Comparison of ENCODE assay signal across 25 mouse cellular contexts in the genomic region with DNA sequence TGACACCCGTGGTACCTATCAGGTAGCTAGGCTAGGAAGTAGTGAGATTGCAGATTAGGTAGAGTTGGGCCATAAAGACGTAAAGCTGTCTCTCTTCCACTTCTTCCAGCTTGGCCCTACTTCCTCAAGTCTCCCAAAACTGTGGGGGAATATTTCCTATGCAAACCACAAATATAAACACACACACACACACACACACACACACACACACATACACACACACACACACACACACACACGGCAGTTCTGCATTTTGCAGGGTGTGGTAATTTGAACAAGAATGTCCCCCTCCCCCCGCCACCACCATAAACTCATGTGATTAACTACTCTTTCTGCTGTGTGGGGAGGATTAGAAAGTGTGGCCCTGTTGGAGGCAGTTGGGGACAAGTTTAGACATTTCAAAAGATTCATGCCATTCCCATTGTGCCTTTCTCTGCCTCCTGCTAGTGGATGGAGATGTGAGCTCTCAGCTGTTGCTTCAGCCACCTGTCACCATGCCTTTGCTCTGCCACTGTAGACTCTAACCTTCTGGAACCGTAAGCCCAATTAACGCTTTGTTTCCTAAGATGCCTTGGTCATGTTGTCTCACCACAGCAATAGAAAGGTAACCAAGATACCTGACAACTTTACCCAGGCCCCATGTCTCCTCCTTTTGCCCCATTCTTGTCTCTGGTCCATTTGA. TPM values are rescaled to one million over a fixed set of nuclear protein-coding genes. Genes with fewer than 3 reads are reported as not detected.
DNase-seq lines count a peak whose midpoint lies in the region; ATAC-seq lines count a peak whose summit lies in the region.
"Had no signal": no experiment of that assay in that cellular context is flagged by ENCODE, and none has a peak within 500 bp of the region (broad histone marks: within the 10 kb centered on the region; RNA-seq: fewer than 3 reads in every experiment).

No protein-coding gene starts in this region.

- no peaks in the 10 kb centered on the region for H3K4me1 ChIP-seq in heart, embryonic 10.5 days

- H3K36me3 ChIP-seq in heart, embryonic 10.5 days, result no peaks in the 10 kb centered on the region
- H3K36me3 ChIP-seq: embryonic facial prominence, embryonic 12.5 days; heart, embryonic 15.5 days; midbrain, embryonic 10.5 days; neural tube, embryonic 15.5 days had no signal

- peak; percentile 38 for DNase-seq in heart, embryonic 10.5 days (ENCODE audit: low spot score)
- no peak for DNase-seq in heart, postnatal 4 days
- peak; percentile 20 to 34 for DNase-seq in B cell, adult 2 months
- no peak for DNase-seq in gastrocnemius, adult 8-10 months (ENCODE audit: low spot score in 2 of 2)
- DNase-seq in c-Kit-positive CD71-positive TER-119-positive erythroid progenitor cells, embryonic 14.5 days (ENCODE audit: low spot score), result no peak
- DNase-seq: adrenal gland, postnatal 14 days; cerebellum, adult 11 months; cerebellum, adult 9-11 months; gastrocnemius, postnatal 14 days; heart, postnatal 36 days; kidney, adult 18-20 months; kidney, postnatal 4 days; right cerebral cortex, adult 18-20 months had no signal

- no peaks in the 10 kb centered on the region for H3K27me3 ChIP-seq in heart, embryonic 10.5 days (ENCODE audit: insufficient read depth, poor library complexity, severe bottlenecking)
- H3K27me3 ChIP-seq: embryonic facial prominence, embryonic 12.5 days; heart, embryonic 15.5 days; neural tube, embryonic 15.5 days had no signal

- no peak overlapping the region for H3K27ac ChIP-seq in heart, embryonic 10.5 days
- H3K27ac ChIP-seq: embryonic facial prominence, embryonic 12.5 days; heart, embryonic 15.5 days; hindbrain, embryonic 14.5 days; left cerebral cortex, adult 2 months; midbrain, embryonic 10.5 days; neural tube, embryonic 15.5 days; stomach, postnatal 0 days had no signal

- no peak overlapping the region for H3K4me3 ChIP-seq in heart, embryonic 10.5 days
- H3K4me3 ChIP-seq: embryonic facial prominence, embryonic 12.5 days; erythroblast, embryonic 14.5 days; heart, embryonic 15.5 days; left cerebral cortex, adult 2 months; midbrain, embryonic 10.5 days; neural tube, embryonic 15.5 days had no signal

- WGBS in heart, embryonic 10.5 days, result 74% methylated on average over 6 of the region's 6 CpGs

- peak; percentile 45 for ATAC-seq in common myeloid progenitor, adult 5-6 weeks (replicated peaks; ENCODE audit: low read depth, poor library complexity, severe bottlenecking)
- ATAC-seq in megakaryocyte progenitor cell, adult 5-6 weeks (replicated peaks; ENCODE audit: poor library complexity), result peak; percentile 60
- ATAC-seq: forebrain, embryonic 14.5 days; inflammation-experienced regulatory T-cells, adult 6 months had no signal

- no peaks in the 10 kb centered on the region for H3K9me3 ChIP-seq in heart, embryonic 10.5 days
- H3K9me3 ChIP-seq: embryonic facial prominence, embryonic 12.5 days; heart, embryonic 15.5 days; midbrain, embryonic 10.5 days; neural tube, embryonic 15.5 days had no signal

RNA-seq across cellular contexts. Expression of gene 0610009B22Rik, which starts 10.8 kb away (rescaled TPM):
- polyA plus RNA-seq in heart, embryonic 10.5 days (2016; fragmentation: Nextera tagmentation; extraction: Ambion mirVana), result 61.4 and 67.7 TPM in 2 replicates
- 10 to 100 TPM; 23.0 to 23.6 TPM for total RNA-seq in heart, postnatal 4 days (2021)
- 8.6 and 18.2 TPM in 2 replicates for total RNA-seq in common myeloid progenitor, adult 5-6 weeks (2017)
- 32.9 and 36.5 TPM in 2 replicates for total RNA-seq in megakaryocyte progenitor cell, adult 5-6 weeks (2015)
- 13.5 and 18.5 TPM in 2 replicates for total RNA-seq in megakaryocyte progenitor cell, adult 5-6 weeks (2017)
- 10 to 100 TPM; 45.1 to 53.9 (median 49.0) TPM for total RNA-seq in gastrocnemius, adult 8-10 months (2022)

RNA-seq across cellular contexts. Expression of gene D930048N14Rik, which starts 27.1 kb away (rescaled TPM):
- polyA plus RNA-seq in heart, embryonic 10.5 days (2016; fragmentation: Nextera tagmentation; extraction: Ambion mirVana), result 0.78 and 1.6 TPM in 2 replicates
- 1 to 10 TPM; 1.3 to 2.0 TPM for total RNA-seq in heart, postnatal 4 days (2021)
- 0.05 TPM in 1 of 2 replicates, not detected in the other for total RNA-seq in common myeloid progenitor, adult 5-6 weeks (2017)
- total RNA-seq in megakaryocyte progenitor cell, adult 5-6 weeks (2015), result 0.15 TPM in 1 of 2 replicates, not detected in the other
- total RNA-seq in megakaryocyte progenitor cell, adult 5-6 weeks (2017), result 0.21 TPM in 1 of 2 replicates, not detected in the other
- total RNA-seq in gastrocnemius, adult 8-10 months (2022), result under 1 TPM in 3 of 4 experiments, not detected in 1; 0.15 to 0.19 (median 0.19) TPM
- polyA plus RNA-seq: erythroblast, embryonic 14.5 days had no signal

RNA-seq across cellular contexts. Expression of gene N4bp3, which starts 27.2 kb away (rescaled TPM):
- 6.9 and 12.0 TPM in 2 replicates for polyA plus RNA-seq in heart, embryonic 10.5 days (2016; fragmentation: Nextera tagmentation; extraction: Ambion mirVana)
- total RNA-seq in heart, postnatal 4 days (2021), result 10 to 100 TPM; 41.3 to 44.4 TPM
- 4.3 and 4.6 TPM in 2 replicates for total RNA-seq in common myeloid progenitor, adult 5-6 weeks (2017)
- total RNA-seq in megakaryocyte progenitor cell, adult 5-6 weeks (2015), result 0.10 and 0.44 TPM in 2 replicates
- total RNA-seq in megakaryocyte progenitor cell, adult 5-6 weeks (2017), result 0.46 and 0.78 TPM in 2 replicates
- total RNA-seq in gastrocnemius, adult 8-10 months (2022), result 1 to 10 TPM; 2.0 to 3.1 (median 2.5) TPM

RNA-seq across cellular contexts. Expression of gene Rmnd5b, which starts 42.2 kb away (rescaled TPM):
- polyA plus RNA-seq in heart, embryonic 10.5 days (2016; fragmentation: Nextera tagmentation; extraction: Ambion mirVana), result 34.3 and 37.9 TPM in 2 replicates
- total RNA-seq in heart, postnatal 4 days (2021), result 10 to 100 TPM; 24.3 to 27.4 TPM
- 15.5 and 15.8 TPM in 2 replicates for total RNA-seq in common myeloid progenitor, adult 5-6 weeks (2017)
- total RNA-seq in megakaryocyte progenitor cell, adult 5-6 weeks (2015), result 34.9 TPM in 2 replicates
- 11.4 and 20.4 TPM in 2 replicates for total RNA-seq in megakaryocyte progenitor cell, adult 5-6 weeks (2017)
- 10 to 100 TPM; 10.5 to 13.0 (median 12.3) TPM for total RNA-seq in gastrocnemius, adult 8-10 months (2022)

RNA-seq across cellular contexts. Expression of gene Nhp2, which starts 58.3 kb away (rescaled TPM):
- polyA plus RNA-seq in heart, embryonic 10.5 days (2016; fragmentation: Nextera tagmentation; extraction: Ambion mirVana), result 154 and 210 TPM in 2 replicates
- total RNA-seq in heart, postnatal 4 days (2021), result 10 to 100 TPM; 41.4 to 42.4 TPM
- 115 and 170 TPM in 2 replicates for total RNA-seq in common myeloid progenitor, adult 5-6 weeks (2017)
- 147 and 165 TPM in 2 replicates for total RNA-seq in megakaryocyte progenitor cell, adult 5-6 weeks (2015)
- 117 and 167 TPM in 2 replicates for total RNA-seq in megakaryocyte progenitor cell, adult 5-6 weeks (2017)
- total RNA-seq in gastrocnemius, adult 8-10 months (2022), result 10 to 100 TPM; 23.0 to 28.1 (median 25.8) TPM

Comparison
In these comparisons a context has a peak if more than half of its experiments do, and no peak if none do; other contexts are left out.
1. DNase-seq: peak in heart, embryonic 10.5 days (single experiment) and B cell, adult 2 months (2 of 2); none in heart, postnatal 4 days (single experiment), gastrocnemius, adult 8-10 months (0 of 2) and c-Kit-positive CD71-positive TER-119-positive erythroid progenitor cells, embryonic 14.5 days (single experiment).